Mouse (Mus musculus) ES-E14 (cell line): ENCODE measurements around the gene Fndc7. TPM values are rescaled to one million over a fixed set of nuclear protein-coding genes. Genes with fewer than 3 reads are reported as not detected.

ENCODE experiments used
- DNase-seq: peaks from one replicate; pipeline ENCODE4 v3.0.0-alpha.2; 2013; ENCODE audit warnings: low read depth, low spot score
- H3K27ac ChIP-seq: 2 replicates; pipeline ENCODE4 v1.5.1; 2012; ENCODE audit warnings: low read depth, mild to moderate bottlenecking, low read length, moderate library complexity, mixed read lengths; ENCODE audit not compliant: poor library complexity, insufficient read depth, severe bottlenecking
- H3K36me3 ChIP-seq: 2 replicates; pipeline ENCODE4 v1.6.1; 2012; ENCODE audit warnings: mild to moderate bottlenecking, low read length, moderate library complexity, mixed read lengths; ENCODE audit not compliant: control insufficient read depth, poor library complexity, insufficient read depth, severe bottlenecking
- H3K4me1 ChIP-seq, 2 experiments: fragments of 150-350 bp in 1 of 2; sonication (generic) in 1 of 2; 2 replicates each; pipeline ENCODE4 v1.6.1; 2012; ENCODE audit warnings: low read length in 2 of 2, mild to moderate bottlenecking in 1 of 2, mixed read lengths in 1 of 2; ENCODE audit not compliant: control insufficient read depth in 2 of 2, insufficient read depth in 2 of 2, poor library complexity in 1 of 2
- H3K4me3 ChIP-seq, 2 experiments: fragments of 150-350 bp in 1 of 2; sonication (generic) in 1 of 2; 2 replicates each; pipeline ENCODE4 v1.5.1; 2012; ENCODE audit warnings: low read length in 2 of 2, low read depth in 1 of 2, mild to moderate bottlenecking in 1 of 2, mixed read lengths in 1 of 2; ENCODE audit not compliant: insufficient read depth in 1 of 2, poor library complexity in 1 of 2, severe bottlenecking in 1 of 2
- H3K9ac ChIP-seq: 2 replicates; pipeline ENCODE4 v1.6.1; 2012; ENCODE audit warnings: low read depth, mild to moderate bottlenecking, low read length, mixed read lengths; ENCODE audit not compliant: poor library complexity, insufficient read depth, severe bottlenecking
- H3K9me3 ChIP-seq: fragments of 150-350 bp; sonication (generic); 2 replicates; pipeline ENCODE4 v1.6.1; 2012; ENCODE audit warnings: low read depth, mild to moderate bottlenecking, low read length; ENCODE audit not compliant: control insufficient read depth, insufficient read depth
- CHD2 ChIP-seq: IDR thresholded peaks from 2 replicates; pipeline ENCODE4 v1.6.1; 2014; ENCODE audit warnings: mild to moderate bottlenecking, low read depth, low read length, inconsistent platforms
- HCFC1 ChIP-seq: IDR thresholded peaks from 2 replicates; pipeline ENCODE4 v1.6.1; 2012; ENCODE audit warnings: low read length, inconsistent platforms, borderline replicate concordance; ENCODE audit not compliant: insufficient read depth
- MAFK ChIP-seq: IDR thresholded peaks from 2 replicates; pipeline ENCODE4 v1.6.1; 2014; ENCODE audit warnings: mild to moderate bottlenecking, low read depth, low read length, inconsistent platforms; ENCODE audit not compliant: insufficient read depth
- ZC3H11A ChIP-seq: IDR thresholded peaks from 2 replicates; pipeline ENCODE4 v1.6.1; 2012; ENCODE audit warnings: low read depth, mild to moderate bottlenecking, inconsistent platforms, low read length, borderline replicate concordance
- ZNF384 ChIP-seq: IDR thresholded peaks from 2 replicates; pipeline ENCODE4 v1.6.1; 2012; ENCODE audit warnings: low read depth, low read length, inconsistent platforms
- in situ Hi-C, 2 experiments: fragments of 600-800 bp; cut with MboI; formaldehyde crosslinking; loops; one replicate each; pipeline ENCODE4 v1.15.1; 2025; ENCODE audit warnings: low sequenced_read_pairs in 2 of 2, inconsistent platforms in 1 of 2; ENCODE audit not compliant: unreplicated experiment in 2 of 2
- total RNA-seq: library from RNA; depleted of rRNA; stranded (reverse); fragments of 300-350 nt; gene quantifications from 2 replicates; pipeline ENCODE4 v1.2.3, GENCODE M21; 2012

Fndc7 gene
- total RNA-seq, 1 experiment = 0.09 TPM

- Histone ChIP-seq H3K27ac (no peak overlapping the region), H3K9me3 (no peaks in the 10 kb centered on the region), H3K36me3 (no peaks in the 10 kb centered on the region), H3K4me1 (peaks cover 2 to 16% of the 10 kb centered on the region in 2 experiments; a peak in 2 of 4 replicates), H3K4me3 (no peak overlapping the region), H3K9ac (no peak overlapping the region)
- peak; percentile 63 for DNase-seq
- TF ChIP-seq ZC3H11A (no peak), ZNF384 (no peak), MAFK (no peak), CHD2 (no peak), HCFC1 (no peak)
- in situ Hi-C loops = no loop called here
Measured at GRCm38 (mm10) chr3:108856386-108857123, 33.3 kb downstream of the Fndc7 start.

GRCm38 (mm10) chr3:108855864-108856263 lies 33.9 kb downstream of the Fndc7 start:
- Histone ChIP-seq H3K4me3 (no peak overlapping the region), H3K27ac (no peak overlapping the region), H3K9ac (no peak overlapping the region), H3K4me1 (peaks cover 2 to 16% of the 10 kb centered on the region in 2 experiments; a peak in 2 of 4 replicates), H3K9me3 (no peaks in the 10 kb centered on the region), H3K36me3 (no peaks in the 10 kb centered on the region)
- in situ Hi-C loops = no loop called here
- no peak for DNase-seq
- TF ChIP-seq ZC3H11A = no peak
- TF ChIP-seq HCFC1 = no peak
- TF ChIP-seq MAFK = no peak

- H3K4me3 ChIP-seq = peak overlapping the region; percentile 39 to 49; a peak in 3 of 4 replicates
- peaks cover 2 to 16% of the 10 kb centered on the region in 2 experiments; a peak in 2 of 4 replicates for H3K4me1 ChIP-seq
- TF ChIP-seq ZNF384 (no peak), ZC3H11A (no peak), HCFC1 (no peak), MAFK (no peak), CHD2 (no peak)
- H3K9ac ChIP-seq = peak overlapping the region; percentile 40; the same call in 1 of the 2 replicates
- in situ Hi-C loops = no loop called here
- no peak for DNase-seq
- H3K9me3 ChIP-seq = no peaks in the 10 kb centered on the region
- no peak overlapping the region for H3K27ac ChIP-seq
- no peaks in the 10 kb centered on the region for H3K36me3 ChIP-seq
Measured at GRCm38 (mm10) chr3:108855371-108855770, 34.4 kb downstream of the Fndc7 start.

GRCm38 (mm10) chr3:108853266-108853665 lies 36.5 kb downstream of the Fndc7 start:
- Histone ChIP-seq H3K4me1 (peaks cover 2 to 14% of the 10 kb centered on the region in 2 experiments; a peak in 2 of 4 replicates), H3K36me3 (no peaks in the 10 kb centered on the region), H3K4me3 (no peak overlapping the region), H3K9ac (no peak overlapping the region), H3K9me3 (no peaks in the 10 kb centered on the region), H3K27ac (no peak overlapping the region)
- TF ChIP-seq MAFK (no peak), HCFC1 (no peak), ZC3H11A (no peak), ZNF384 (no peak), CHD2 (no peak)
- no peak for DNase-seq
- in situ Hi-C loops = no loop called here
